Mouse (Mus musculus) forebrain, embryonic 16.5 days (tissue): Measurements from ENCODE around the gene Kctd11. TPM values are rescaled to one million over a fixed set of nuclear protein-coding genes. Genes with fewer than 3 reads are reported as not detected.
"Not testable (repeated sequence)": the region's sequence is repeated elsewhere in the genome, so short reads cannot be mapped to it uniquely, and the experiment has no call there.

Source experiments
- ATAC-seq: fragments of 200-750 bp; cut with Nextera tagmentation; 2 replicates; pipeline ENCODE4 v1.8.0; 2017; ENCODE audit warnings: mild to moderate bottlenecking, moderate library complexity
- H3K27ac ChIP-seq: fragments of 300-500 bp; sonication (generic); 2 replicates; pipeline ENCODE4 v1.5.1; 2014; ENCODE audit warnings: low read length, control low read depth
- H3K27me3 ChIP-seq: fragments of 300-500 bp; sonication (generic); replicated peaks from 2 replicates; pipeline ENCODE4 v1.6.1; 2014; ENCODE audit warnings: low read length; ENCODE audit not compliant: control insufficient read depth, insufficient read depth
- H3K36me3 ChIP-seq: fragments of 300-500 bp; sonication (generic); 2 replicates; pipeline ENCODE4 v1.6.1; 2014; ENCODE audit not compliant: control insufficient read depth, insufficient read depth
- H3K4me1 ChIP-seq: fragments of 300-500 bp; sonication (generic); replicated peaks from 2 replicates; pipeline ENCODE4 v1.6.1; 2014; ENCODE audit warnings: low read length; ENCODE audit not compliant: control insufficient read depth, insufficient read depth
- H3K4me2 ChIP-seq: fragments of 300-500 bp; sonication (generic); 2 replicates; pipeline ENCODE4 v1.6.1; 2014; ENCODE audit warnings: mild to moderate bottlenecking, low read length, control low read depth
- H3K4me3 ChIP-seq: fragments of 300-500 bp; sonication (generic); replicated peaks from 2 replicates; pipeline ENCODE4 v1.5.1; 2014; ENCODE audit warnings: mild to moderate bottlenecking, low read length, control low read depth
- H3K9ac ChIP-seq: fragments of 300-500 bp; sonication (generic); replicated peaks from 2 replicates; pipeline ENCODE4 v1.6.1; 2014; ENCODE audit warnings: low read depth, low read length, control low read depth
- H3K9me3 ChIP-seq: fragments of 300-500 bp; sonication (generic); 2 replicates; pipeline ENCODE4 v1.6.1; 2016; ENCODE audit warnings: low read length; ENCODE audit not compliant: control insufficient read depth
- WGBS: fragments of 180-500 bp; shearing (Covaris S2); extraction: QIAGEN DNeasy Blood & Tissue Kit; methylation state at CpG from one replicate; pipeline ENCODE4 v1.1.7; 2014; 5-methylcytosine and 5-hydroxymethylcytosine counted together
- polyA plus RNA-seq: library from polyadenylated mRNA; unstranded; fragments of >200 nt; fragmentation: Nextera tagmentation; extraction: Ambion mirVana; gene quantifications from 2 replicates; pipeline ENCODE4 v1.2.1, GENCODE M21; 2015

Kctd11 gene
- polyA plus RNA-seq, 1 experiment from 2014 or later = 1.3 TPM

DNA sequence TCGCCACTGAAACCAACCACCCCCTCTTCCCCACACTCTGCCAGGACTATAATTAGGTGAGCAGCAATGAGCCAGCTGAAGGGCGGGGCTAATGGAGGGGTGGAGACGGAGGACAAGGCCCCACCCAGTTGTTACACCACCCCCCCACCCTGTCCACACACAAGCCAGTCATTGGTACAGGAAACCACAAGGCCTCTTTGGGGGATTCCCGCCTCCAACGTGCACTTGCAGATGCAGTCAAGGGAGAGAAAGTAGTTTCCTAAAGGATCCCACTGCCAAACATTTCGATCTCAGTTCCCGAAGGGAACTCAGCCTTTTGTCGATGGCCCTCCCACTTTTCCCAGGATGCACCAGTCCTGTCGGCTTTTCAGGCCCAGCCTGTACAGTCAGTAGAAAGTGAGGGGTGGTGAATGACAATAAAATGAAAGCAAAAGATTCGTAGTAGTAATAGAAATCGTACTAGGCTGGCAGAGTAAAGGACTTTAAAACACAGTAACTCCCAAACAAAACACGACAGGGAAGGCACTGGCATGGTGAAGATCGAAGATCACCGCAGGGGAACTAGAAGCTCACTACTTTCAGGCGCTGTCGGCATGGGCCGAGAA is 38.6 kb upstream of the Kctd11 start:
- H3K9me3 ChIP-seq = no peaks in the 10 kb centered on the region
- peak overlapping the region; percentile 89 for H3K9ac ChIP-seq
- peak overlapping the region; percentile 97 for H3K4me2 ChIP-seq
- peaks cover 29% of the 10 kb centered on the region for H3K4me1 ChIP-seq
- peak overlapping the region; percentile 88 for H3K27ac ChIP-seq
- peaks cover 25% of the 10 kb centered on the region for H3K36me3 ChIP-seq
- H3K4me3 ChIP-seq = peak overlapping the region; percentile 87
- ATAC-seq = no peak
- no peaks in the 10 kb centered on the region for H3K27me3 ChIP-seq
- under 1% methylated on average over 17 of the region's 17 CpGs for WGBS

DNA sequence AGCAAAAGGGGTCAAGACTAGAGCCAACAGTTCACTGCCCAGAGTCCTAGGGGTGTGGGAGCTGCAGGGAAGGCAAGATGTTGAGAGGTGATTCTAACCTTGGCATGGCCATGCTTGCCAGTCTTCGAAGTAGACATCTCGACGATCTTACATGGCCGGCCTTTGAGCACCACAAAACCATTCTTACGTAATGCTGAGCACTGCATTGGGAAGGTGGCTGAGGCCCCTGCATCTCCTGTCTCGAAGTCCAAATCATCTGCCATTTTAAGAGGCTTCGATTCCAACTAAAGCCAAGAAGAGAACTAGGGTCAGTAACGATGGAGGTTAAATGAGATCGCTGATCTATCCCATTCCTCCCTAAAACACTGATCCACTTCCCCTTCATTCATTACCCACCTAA is 37.8 kb upstream of the Kctd11 start:
- Histone ChIP-seq H3K36me3 (peaks cover 25% of the 10 kb centered on the region), H3K27ac (no peak overlapping the region), H3K4me1 (peaks cover 34% of the 10 kb centered on the region), H3K4me2 (peak overlapping the region; percentile 97), H3K4me3 (peak overlapping the region; percentile 87), H3K9me3 (no peaks in the 10 kb centered on the region), H3K9ac (0 out of 2 replicates have a peak overlapping the region, but pooled peaks have one; percentile 28), H3K27me3 (no peaks in the 10 kb centered on the region)
- 85% methylated on average over 9 of the region's 9 CpGs for WGBS
- no peak for ATAC-seq

DNA sequence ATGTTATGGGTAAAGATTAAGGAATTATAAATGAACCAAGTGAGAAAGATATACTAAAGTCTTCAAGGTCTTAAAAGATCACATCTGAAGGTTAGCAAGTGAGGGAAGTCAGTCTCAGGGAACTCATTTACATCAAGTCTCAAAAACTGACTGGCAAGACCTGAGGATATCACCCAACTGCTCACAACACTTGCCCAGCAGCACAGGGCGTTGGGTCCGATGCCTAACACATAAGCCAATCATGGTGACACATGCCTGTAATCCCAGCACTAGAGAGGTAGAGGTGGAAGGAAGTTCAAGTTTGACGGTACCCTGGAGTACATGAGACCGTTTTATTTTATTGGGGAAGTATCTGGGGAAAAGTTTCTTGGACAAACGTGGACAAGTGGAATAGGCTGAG is 36.9 kb upstream of the Kctd11 start:
- no peak overlapping the region for H3K4me3 ChIP-seq
- ATAC-seq = no peak
- H3K36me3 ChIP-seq = peaks cover 25% of the 10 kb centered on the region
- no peaks in the 10 kb centered on the region for H3K27me3 ChIP-seq
- no peak overlapping the region for H3K27ac ChIP-seq
- H3K4me1 ChIP-seq = peaks cover 40% of the 10 kb centered on the region
- WGBS = 88% methylated on average over 5 of the region's 5 CpGs
- H3K9me3 ChIP-seq = no peaks in the 10 kb centered on the region
- no peak overlapping the region for H3K9ac ChIP-seq
- no peak overlapping the region for H3K4me2 ChIP-seq

DNA sequence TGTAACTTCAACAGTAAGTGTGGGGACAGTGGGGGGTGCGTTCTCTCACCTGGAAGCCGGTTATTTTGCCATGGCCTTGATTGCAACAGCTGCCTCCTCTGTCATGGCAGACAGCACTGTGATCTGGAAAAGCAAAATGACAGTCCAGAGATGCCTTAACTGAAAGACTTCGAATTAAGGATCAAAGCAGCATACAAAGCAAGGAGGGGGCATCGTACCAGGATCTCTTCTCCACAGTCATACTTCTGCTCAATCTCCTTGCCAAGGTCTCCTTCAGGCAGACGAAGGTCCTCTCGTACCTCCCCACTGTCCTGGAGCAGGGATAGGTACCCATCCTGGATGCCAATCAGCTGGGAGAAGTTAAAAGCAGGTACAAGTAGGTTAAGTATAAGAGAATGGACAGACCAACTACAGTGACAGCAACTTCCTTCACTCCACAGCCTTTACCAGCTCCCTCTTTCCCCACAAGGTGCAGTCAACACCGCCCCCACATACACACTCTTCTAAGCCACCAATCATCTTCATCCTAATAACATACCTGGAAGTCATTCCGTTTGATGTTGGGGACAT is 36.3 kb upstream of the Kctd11 start:
- H3K27ac ChIP-seq = no peak overlapping the region
- ATAC-seq = no peak
- no peaks in the 10 kb centered on the region for H3K27me3 ChIP-seq
- no peak overlapping the region for H3K9ac ChIP-seq
- peaks cover 40% of the 10 kb centered on the region for H3K4me1 ChIP-seq
- H3K9me3 ChIP-seq = no peaks in the 10 kb centered on the region
- WGBS = 88% methylated on average over 8 of the region's 8 CpGs
- H3K36me3 ChIP-seq = peaks cover 27% of the 10 kb centered on the region
- no peak overlapping the region for H3K4me2 ChIP-seq
- H3K4me3 ChIP-seq = no peak overlapping the region

DNA sequence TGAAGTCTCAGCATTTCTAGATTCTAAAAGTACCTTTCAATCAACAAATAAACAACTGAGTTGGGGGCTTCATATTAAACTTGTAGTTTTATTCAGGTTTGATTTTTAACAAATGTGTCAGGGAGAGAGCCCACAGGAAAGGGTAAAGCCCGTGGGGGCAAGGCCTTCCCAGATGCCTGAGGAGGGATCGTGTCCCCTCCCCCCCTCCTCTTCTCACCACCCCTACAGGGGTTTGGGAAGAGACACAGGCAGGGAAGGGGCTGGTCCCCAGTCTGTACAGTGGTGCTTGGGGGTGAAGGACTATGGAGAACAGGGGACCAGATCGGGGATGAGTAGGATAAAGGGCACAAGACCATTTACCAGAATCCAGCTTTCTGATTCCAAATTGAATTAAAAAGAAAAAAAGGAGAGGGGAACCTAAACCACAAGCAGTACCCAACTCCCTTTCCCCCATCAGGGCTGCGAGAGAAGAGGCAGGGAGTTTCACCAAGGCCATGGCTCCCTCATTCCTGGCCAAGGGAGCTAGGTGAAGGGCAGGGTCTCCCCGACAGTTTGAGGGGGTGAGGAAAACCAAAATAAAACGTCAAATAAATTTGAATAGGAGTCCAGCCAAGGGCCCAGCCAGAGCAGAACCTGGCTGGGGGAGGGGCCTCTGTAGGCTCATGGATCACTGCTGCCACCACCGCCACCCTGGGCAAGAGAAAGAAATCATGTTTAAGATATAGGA is 35.6 kb upstream of the Kctd11 start:
- not testable (repeated sequence) for H3K4me3 ChIP-seq, H3K9ac ChIP-seq, H3K27ac ChIP-seq, H3K4me2 ChIP-seq, ATAC-seq, H3K27me3 ChIP-seq, H3K9me3 ChIP-seq
- peaks cover 33% of the 10 kb centered on the region for H3K36me3 ChIP-seq
- peaks cover 36% of the 10 kb centered on the region for H3K4me1 ChIP-seq
- 62% methylated on average over 7 of the region's 7 CpGs for WGBS

DNA sequence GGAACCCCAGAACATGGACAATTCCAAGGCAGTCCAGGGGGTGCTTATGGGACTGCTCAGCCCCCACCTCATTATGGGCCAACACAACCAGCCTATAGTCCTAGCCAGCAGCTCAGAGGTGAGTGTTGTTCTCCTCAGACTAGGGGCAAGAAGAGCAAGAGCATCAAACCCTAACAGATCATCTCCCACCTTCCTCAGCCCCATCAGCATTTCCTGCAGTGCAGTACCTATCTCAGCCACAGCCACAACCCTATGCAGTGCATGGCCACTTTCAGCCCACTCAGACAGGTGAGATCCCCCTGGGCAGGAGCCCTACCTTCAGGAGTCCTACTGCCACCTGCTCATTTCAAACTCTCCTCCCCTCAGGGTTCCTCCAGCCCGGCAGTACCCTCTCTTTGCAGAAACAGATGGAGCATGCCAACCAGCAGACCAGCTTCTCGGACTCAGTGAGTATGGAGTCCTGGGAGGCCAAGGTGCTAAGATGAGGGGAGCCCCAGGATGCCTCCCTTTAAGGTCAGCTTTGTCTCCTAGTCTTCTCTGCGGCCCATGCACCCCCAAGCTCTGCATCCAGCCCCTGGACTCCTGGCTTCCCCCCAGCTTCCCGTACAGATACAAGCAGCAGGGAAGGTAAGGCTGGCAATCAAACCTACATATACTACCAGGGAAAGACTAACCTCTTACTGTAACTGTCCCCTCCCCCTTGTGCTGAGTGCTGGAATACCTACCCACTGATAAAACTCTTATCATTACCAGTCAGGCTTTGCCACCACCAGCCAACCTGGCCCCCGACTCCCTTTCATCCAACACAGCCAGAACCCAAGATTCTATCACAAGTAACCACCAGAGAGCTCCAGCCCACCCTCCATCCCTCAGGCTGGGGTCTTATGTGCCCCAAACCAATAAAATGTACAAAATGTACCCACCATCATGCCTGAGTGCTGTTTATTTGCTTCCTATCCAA is 34.7 kb upstream of the Kctd11 start:
- peaks cover 41% of the 10 kb centered on the region for H3K36me3 ChIP-seq
- ATAC-seq = no peak

DNA sequence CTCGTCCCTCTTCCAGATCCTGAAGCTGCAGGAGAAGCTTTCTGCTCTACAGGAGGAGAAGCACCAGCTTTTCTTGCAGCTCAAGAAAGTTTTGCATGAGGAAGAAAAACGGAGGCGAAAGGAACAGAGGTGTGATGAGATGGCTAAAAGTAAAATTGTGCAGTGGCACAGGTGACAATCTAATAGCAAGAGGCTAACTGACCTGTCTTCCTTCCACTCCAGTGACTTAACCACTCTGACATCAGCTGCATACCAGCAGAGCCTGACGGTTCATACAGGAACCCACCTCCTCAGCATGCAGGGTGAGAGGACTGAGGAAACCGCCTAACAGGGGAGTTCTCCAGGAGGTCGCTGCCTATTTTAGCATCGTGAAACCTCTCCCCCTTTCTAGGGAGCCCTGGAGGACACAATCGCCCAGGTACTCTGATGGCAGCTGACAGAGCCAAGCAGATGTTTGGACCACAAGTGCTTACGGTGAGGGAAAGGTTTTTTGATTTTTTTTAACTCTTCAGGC is 33.8 kb upstream of the Kctd11 start:
- Histone ChIP-seq H3K36me3 (peaks cover 51% of the 10 kb centered on the region), H3K9me3 (no peaks in the 10 kb centered on the region), H3K9ac (no peak overlapping the region), H3K27ac (no peak overlapping the region), H3K4me2 (peak overlapping the region; percentile 90), H3K4me1 (peaks cover 32% of the 10 kb centered on the region), H3K27me3 (no peaks in the 10 kb centered on the region), H3K4me3 (peak overlapping the region; percentile 76)
- 39% methylated on average over 9 of the region's 9 CpGs for WGBS
- ATAC-seq = no peak

More for the DNA sequence above, 34.7 kb upstream of the Kctd11 start:
- peaks cover 36% of the 10 kb centered on the region for H3K4me1 ChIP-seq
- no peaks in the 10 kb centered on the region for H3K27me3 ChIP-seq
- 64% methylated on average over 5 of the region's 5 CpGs for WGBS
- no peak overlapping the region for H3K4me2 ChIP-seq
- H3K9me3 ChIP-seq = no peaks in the 10 kb centered on the region
- H3K4me3 ChIP-seq = no peak overlapping the region
- no peak overlapping the region for H3K27ac ChIP-seq
- no peak overlapping the region for H3K9ac ChIP-seq

DNA sequence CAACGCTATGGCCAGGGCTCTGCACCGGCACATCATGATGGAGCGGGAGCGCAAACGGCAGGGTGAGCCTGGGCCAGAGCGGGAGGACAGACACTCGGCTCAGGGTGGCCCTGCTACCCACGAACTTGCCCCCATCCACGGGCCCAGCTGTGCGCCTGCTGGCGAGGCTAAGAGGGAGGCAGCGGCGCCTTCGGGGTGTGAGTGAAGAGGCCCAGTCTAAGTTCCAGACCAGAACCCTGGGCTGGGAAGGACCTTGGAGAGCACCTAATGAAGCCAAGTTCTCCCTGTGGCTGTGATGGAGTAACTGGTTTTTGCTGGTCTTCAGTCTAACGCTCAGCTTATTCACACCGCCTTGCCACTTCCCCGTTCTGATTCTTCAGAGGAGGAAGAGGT is 33.2 kb upstream of the Kctd11 start:
- no peaks in the 10 kb centered on the region for H3K27me3 ChIP-seq
- peaks cover 55% of the 10 kb centered on the region for H3K36me3 ChIP-seq
- peak overlapping the region; percentile 76 for H3K4me3 ChIP-seq
- H3K27ac ChIP-seq = peak overlapping the region; percentile 79; the same call in 1 of the 2 replicates
- peak overlapping the region; percentile 82 for H3K9ac ChIP-seq
- H3K4me2 ChIP-seq = peak overlapping the region; percentile 90
- H3K4me1 ChIP-seq = peaks cover 26% of the 10 kb centered on the region
- ATAC-seq = no peak
- H3K9me3 ChIP-seq = no peaks in the 10 kb centered on the region
- 3% methylated on average over 17 of the region's 17 CpGs for WGBS
